Mouse (Mus musculus) limb, embryonic 12.5 days (tissue): ENCODE measurements around the gene Mbnl2. TPM values are rescaled to one million over a fixed set of nuclear protein-coding genes. Genes with fewer than 3 reads are reported as not detected.

Experiments
- ATAC-seq: fragments of 200-750 bp; cut with Nextera tagmentation; 2 replicates; pipeline ENCODE4 v1.8.0; 2017; ENCODE audit warnings: low read depth, moderate TSS enrichment; ENCODE audit not compliant: insufficient number of reproducible peaks, insufficient read depth, low FRiP score, low TSS enrichment
- H3K27ac ChIP-seq: fragments of 300-500 bp; sonication (generic); 2 replicates; pipeline ENCODE4 v1.5.1; 2016; ENCODE audit warnings: mild to moderate bottlenecking, moderate library complexity
- H3K27me3 ChIP-seq: fragments of 300-500 bp; sonication (generic); 2 replicates; pipeline ENCODE4 v1.6.1; 2016; ENCODE audit warnings: mild to moderate bottlenecking, moderate library complexity
- H3K36me3 ChIP-seq: fragments of 300-500 bp; sonication (generic); 2 replicates; pipeline ENCODE4 v1.6.1; 2016; ENCODE audit warnings: mild to moderate bottlenecking, moderate library complexity
- H3K4me1 ChIP-seq: fragments of 300-500 bp; sonication (generic); replicated peaks from 2 replicates; pipeline ENCODE4 v1.6.1; 2016
- H3K4me2 ChIP-seq: fragments of 300-500 bp; sonication (generic); 2 replicates; pipeline ENCODE4 v1.6.1; 2016; ENCODE audit warnings: mild to moderate bottlenecking, moderate library complexity
- H3K4me3 ChIP-seq: fragments of 300-500 bp; sonication (generic); replicated peaks from 2 replicates; pipeline ENCODE4 v1.5.1; 2016; ENCODE audit warnings: mild to moderate bottlenecking
- H3K9ac ChIP-seq: fragments of 300-500 bp; sonication (generic); replicated peaks from 2 replicates; pipeline ENCODE4 v1.6.1; 2016; ENCODE audit warnings: mild to moderate bottlenecking, moderate library complexity
- H3K9me3 ChIP-seq: fragments of 300-500 bp; sonication (generic); 2 replicates; pipeline ENCODE4 v1.6.1; 2016; ENCODE audit warnings: mild to moderate bottlenecking, moderate library complexity
- WGBS: fragments of 180-500 bp; shearing (Covaris S2); methylation state at CpG from one replicate; pipeline ENCODE4 v1.1.7; 2016; 5-methylcytosine and 5-hydroxymethylcytosine counted together
- polyA plus RNA-seq: library from polyadenylated mRNA; unstranded; fragments of >200 nt; fragmentation: Nextera tagmentation; extraction: Ambion mirVana; gene quantifications from 2 replicates; pipeline ENCODE4 v1.2.1, GENCODE M21; 2016

Gene Mbnl2
- polyA plus RNA-seq, 1 experiment from 2014 or later = 79.0 TPM

DNA sequence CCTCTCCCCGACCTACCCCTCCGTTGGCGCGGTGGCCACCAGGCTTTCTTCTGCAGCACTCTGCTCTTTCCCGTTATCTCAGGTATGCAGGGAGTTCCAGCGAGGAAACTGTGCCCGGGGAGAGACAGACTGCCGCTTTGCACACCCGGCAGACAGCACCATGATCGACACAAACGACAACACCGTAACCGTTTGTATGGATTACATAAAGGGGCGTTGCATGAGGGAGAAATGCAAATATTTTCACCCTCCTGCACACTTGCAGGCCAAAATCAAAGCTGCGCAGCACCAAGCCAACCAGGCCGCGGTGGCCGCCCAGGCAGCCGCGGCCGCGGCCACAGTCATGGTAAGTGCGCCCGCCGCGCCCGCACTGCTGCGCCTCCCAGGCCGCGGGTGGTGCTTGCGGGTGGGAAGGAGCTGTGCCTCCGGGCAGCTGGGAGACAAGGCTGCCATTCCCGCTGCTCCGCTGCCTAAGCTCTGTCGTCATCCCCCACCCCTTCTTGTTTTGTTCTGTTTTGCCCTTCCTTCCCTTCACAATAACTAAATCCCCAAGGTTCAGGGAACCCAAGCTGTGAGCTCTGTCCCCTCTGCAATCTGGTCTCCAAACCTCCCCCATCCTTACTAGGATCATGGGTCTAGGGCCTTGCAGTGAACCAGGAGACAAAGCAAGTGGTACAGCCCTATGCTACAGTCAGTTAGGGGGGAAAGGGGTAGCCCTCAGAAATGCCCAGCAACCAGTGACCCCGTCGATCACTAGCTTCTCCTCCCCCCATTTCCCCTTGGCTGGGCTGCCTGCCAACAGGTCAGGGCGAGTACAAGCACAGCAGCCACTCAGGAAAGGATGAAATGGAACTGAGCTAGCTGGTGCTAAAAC, 113.6 kb downstream of the Mbnl2 start:
- Histone ChIP-seq H3K9ac (peak overlapping the region; percentile 40; the same call in 1 of the 2 replicates), H3K4me3 (peak overlapping the region; percentile 23), H3K4me1 (peaks cover 11% of the 10 kb centered on the region), H3K9me3 (peaks cover 9% of the 10 kb centered on the region), H3K27me3 (no peaks in the 10 kb centered on the region), H3K4me2 (peak overlapping the region; percentile 46), H3K36me3 (peaks cover 40% of the 10 kb centered on the region), H3K27ac (peak overlapping the region; percentile 69)
- ATAC-seq = peak; percentile 57; the same call in 1 of the 2 replicates
- WGBS = 13% methylated on average over 38 of the region's 38 CpGs

DNA sequence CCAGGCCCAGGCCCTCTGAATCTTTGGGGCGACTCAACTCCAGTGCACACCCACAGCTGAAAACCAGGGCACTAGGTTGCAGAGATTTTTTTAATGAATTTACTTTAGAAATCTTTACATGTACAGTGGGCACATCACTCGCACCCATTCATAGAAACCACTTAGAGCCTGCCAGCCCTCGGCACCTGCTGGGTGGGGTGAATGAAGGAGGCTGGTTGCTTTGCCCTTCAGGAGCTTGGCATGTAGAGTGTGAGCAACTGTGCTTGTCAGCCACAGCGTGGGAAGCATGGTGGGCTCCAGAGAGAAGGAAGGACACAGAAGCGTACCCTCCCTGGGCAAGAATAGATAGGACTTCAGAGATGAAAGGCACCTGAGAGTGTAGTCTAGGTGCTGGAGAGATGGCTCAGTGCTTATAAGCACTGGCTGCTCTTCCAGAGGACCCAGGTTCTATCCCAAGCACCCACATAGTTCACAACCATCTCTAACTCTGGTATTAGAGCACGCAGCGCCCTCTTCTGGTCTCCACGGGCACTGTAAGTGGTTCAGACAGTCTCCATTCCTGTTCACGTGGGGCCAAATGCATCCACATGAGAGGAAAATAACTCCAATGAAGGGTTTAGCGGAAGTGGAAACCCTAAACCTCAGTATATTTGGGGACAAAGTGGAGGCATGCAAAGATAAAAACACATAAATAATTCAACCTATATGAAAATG, 114.9 kb downstream of the Mbnl2 start:
- Histone ChIP-seq H3K4me2 (no peak overlapping the region), H3K9me3 (peaks cover 9% of the 10 kb centered on the region), H3K4me1 (peaks cover 11% of the 10 kb centered on the region), H3K4me3 (no peak overlapping the region), H3K27ac (no peak overlapping the region), H3K36me3 (peaks cover 38% of the 10 kb centered on the region), H3K9ac (no peak overlapping the region), H3K27me3 (no peaks in the 10 kb centered on the region)
- 90% methylated on average over 10 of the region's 10 CpGs for WGBS
- no peak for ATAC-seq

- Histone ChIP-seq H3K4me2 (no peak overlapping the region), H3K27me3 (no peaks in the 10 kb centered on the region), H3K9me3 (peaks cover 9% of the 10 kb centered on the region), H3K9ac (no peak overlapping the region), H3K27ac (no peak overlapping the region), H3K36me3 (peaks cover 45% of the 10 kb centered on the region), H3K4me1 (peaks cover 11% of the 10 kb centered on the region), H3K4me3 (no peak overlapping the region)
- 91% methylated on average over 10 of the region's 10 CpGs for WGBS
- no peak for ATAC-seq
Measured at GRCm38 (mm10) chr14:120391701-120392100, 116.2 kb downstream of the Mbnl2 start.

GRCm38 (mm10) chr14:120392441-120392840, 117.0 kb downstream of the Mbnl2 start:
- H3K4me2 ChIP-seq = no peak overlapping the region
- H3K9me3 ChIP-seq = peaks cover 9% of the 10 kb centered on the region
- WGBS = 92% methylated on average over 9 of the region's 9 CpGs
- H3K4me1 ChIP-seq = peaks cover 11% of the 10 kb centered on the region
- no peak overlapping the region for H3K27ac ChIP-seq
- no peak for ATAC-seq
- H3K4me3 ChIP-seq = no peak overlapping the region
- H3K27me3 ChIP-seq = no peaks in the 10 kb centered on the region
- peaks cover 50% of the 10 kb centered on the region for H3K36me3 ChIP-seq
- H3K9ac ChIP-seq = no peak overlapping the region

GRCm38 (mm10) chr14:120393441-120393840, 118.0 kb downstream of the Mbnl2 start:
- H3K27ac ChIP-seq = no peak overlapping the region
- H3K27me3 ChIP-seq = no peaks in the 10 kb centered on the region
- peaks cover 11% of the 10 kb centered on the region for H3K4me1 ChIP-seq
- no peak overlapping the region for H3K4me2 ChIP-seq
- ATAC-seq = no peak
- no peak overlapping the region for H3K9ac ChIP-seq
- H3K9me3 ChIP-seq = peaks cover 9% of the 10 kb centered on the region
- H3K4me3 ChIP-seq = no peak overlapping the region
- H3K36me3 ChIP-seq = peaks cover 51% of the 10 kb centered on the region
- 81% methylated on average over 8 of the region's 8 CpGs for WGBS

DNA sequence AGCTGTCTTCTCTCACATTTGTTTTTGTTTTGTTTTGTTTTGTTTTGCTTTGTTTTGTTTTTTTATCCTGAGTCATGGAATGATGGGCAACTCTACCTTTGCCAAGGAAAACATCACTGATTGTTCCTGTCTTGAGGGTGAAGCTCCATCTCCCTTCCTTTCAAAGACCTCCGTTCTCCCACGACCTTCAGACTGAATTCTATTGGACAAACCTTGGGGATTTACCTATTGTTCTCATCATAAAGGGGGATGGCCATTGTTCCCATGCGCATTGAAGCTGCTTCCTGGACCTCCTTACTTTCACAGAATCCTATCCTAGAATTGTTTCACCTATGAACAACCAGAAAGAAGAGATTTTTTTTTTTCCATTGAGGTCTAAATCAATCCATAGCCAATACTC, 118.7 kb downstream of the Mbnl2 start:
- Histone ChIP-seq H3K9me3 (peaks cover 9% of the 10 kb centered on the region), H3K4me3 (no peak overlapping the region), H3K4me1 (peaks cover 4% of the 10 kb centered on the region), H3K4me2 (no peak overlapping the region), H3K27me3 (no peaks in the 10 kb centered on the region), H3K27ac (no peak overlapping the region), H3K36me3 (peaks cover 48% of the 10 kb centered on the region), H3K9ac (no peak overlapping the region)
- no peak for ATAC-seq
- 94% methylated on average over 3 of the region's 3 CpGs for WGBS

- Histone ChIP-seq H3K4me1 (peaks cover 6% of the 10 kb centered on the region), H3K4me2 (no peak overlapping the region), H3K9me3 (peaks cover 8% of the 10 kb centered on the region), H3K27ac (no peak overlapping the region), H3K27me3 (no peaks in the 10 kb centered on the region), H3K36me3 (peaks cover 48% of the 10 kb centered on the region), H3K9ac (no peak overlapping the region), H3K4me3 (no peak overlapping the region)
- ATAC-seq = no peak
- WGBS = 87% methylated on average over 3 of the region's 3 CpGs
Measured at GRCm38 (mm10) chr14:120394827-120395226, 119.4 kb downstream of the Mbnl2 start.

DNA sequence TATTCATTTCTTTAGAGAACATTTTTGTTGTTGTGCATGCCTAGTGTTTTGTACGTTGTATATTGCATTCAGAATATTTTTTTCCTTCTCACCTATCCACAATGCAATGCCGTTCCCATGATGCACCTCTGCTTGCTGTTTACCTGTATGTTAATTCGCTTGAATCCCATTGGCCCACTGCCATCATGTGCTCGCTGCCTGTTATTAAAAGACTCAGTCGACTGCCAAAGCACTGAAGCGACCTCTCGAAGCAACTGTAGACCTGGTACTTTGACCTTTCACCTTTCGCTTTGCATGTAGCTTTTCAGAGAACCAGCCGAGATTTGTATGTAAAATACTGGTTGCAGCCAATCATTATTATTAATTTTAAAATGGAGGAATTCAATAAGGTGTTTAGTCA, 120.0 kb downstream of the Mbnl2 start:
- peaks cover 10% of the 10 kb centered on the region for H3K4me1 ChIP-seq
- no peak overlapping the region for H3K4me3 ChIP-seq
- H3K9me3 ChIP-seq = peaks cover 1% of the 10 kb centered on the region; the same call in 1 of the 2 replicates
- H3K4me2 ChIP-seq = no peak overlapping the region
- H3K36me3 ChIP-seq = peaks cover 46% of the 10 kb centered on the region
- no peak for ATAC-seq
- no peak overlapping the region for H3K27ac ChIP-seq
- no peak overlapping the region for H3K9ac ChIP-seq
- 87% methylated on average over 9 of the region's 9 CpGs for WGBS
- no peaks in the 10 kb centered on the region for H3K27me3 ChIP-seq

DNA sequence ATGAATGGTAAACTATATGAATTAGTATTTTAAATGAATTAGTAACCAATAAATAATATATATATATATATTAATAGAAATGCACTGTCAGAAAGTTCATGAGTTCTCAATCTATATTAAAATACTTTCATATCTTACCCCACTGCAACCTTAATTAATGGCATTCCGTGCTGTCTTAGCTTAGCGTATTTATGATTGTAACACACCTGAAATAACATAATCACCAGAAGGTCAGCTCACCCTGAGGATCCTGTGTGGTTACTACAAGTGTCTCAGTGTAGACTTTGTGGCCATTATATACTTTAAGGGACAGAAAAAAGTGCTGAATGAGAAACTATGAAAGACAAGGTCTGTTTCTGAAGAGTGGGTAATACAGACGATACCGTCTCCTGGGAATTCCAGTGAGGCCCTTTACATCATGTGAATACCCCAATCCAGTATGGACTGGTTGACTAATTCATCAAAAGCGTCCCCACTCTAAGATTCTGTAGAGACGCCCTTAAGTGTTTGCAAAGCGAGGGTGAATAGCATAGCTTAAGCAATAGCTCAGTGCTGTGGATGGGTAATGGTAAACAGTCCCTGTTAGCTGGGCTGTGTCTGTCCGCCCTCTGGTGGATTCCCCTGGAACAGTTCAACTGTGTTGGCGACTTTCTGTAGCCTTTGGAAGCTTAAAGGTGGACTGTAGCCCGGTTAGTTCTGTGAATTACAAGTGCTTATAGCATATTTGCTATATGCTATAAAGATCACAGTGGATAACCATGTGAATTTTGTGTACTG, 122.6 kb downstream of the Mbnl2 start:
- Histone ChIP-seq H3K9me3 (no peaks in the 10 kb centered on the region), H3K4me3 (no peak overlapping the region), H3K27me3 (no peaks in the 10 kb centered on the region), H3K36me3 (peaks cover 52% of the 10 kb centered on the region), H3K27ac (no peak overlapping the region), H3K4me2 (no peak overlapping the region), H3K9ac (no peak overlapping the region), H3K4me1 (peaks cover 10% of the 10 kb centered on the region)
- ATAC-seq = peak; percentile 69
- WGBS = 53% methylated on average over 10 of the region's 10 CpGs

DNA sequence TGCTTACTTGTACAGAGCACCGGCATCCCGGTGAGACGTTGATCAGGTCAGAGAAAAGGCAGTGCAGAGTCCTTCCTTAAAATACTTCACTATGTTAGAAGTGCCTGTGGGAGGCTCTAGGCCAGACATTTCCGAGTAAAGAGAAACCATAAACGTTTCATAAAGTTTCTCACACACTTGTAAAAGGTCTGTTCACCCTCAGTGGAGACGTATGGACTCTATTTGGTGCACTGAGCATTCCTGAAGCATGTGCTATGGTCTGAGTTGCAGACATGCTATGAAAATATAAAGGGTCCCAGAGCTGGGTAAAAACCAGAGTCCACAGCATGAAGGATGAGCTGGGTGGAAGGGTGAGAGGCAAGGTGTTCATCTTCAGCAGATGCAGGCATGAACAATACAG, 124.1 kb downstream of the Mbnl2 start:
- 69% methylated on average over 6 of the region's 6 CpGs for WGBS
- Histone ChIP-seq H3K27ac (no peak overlapping the region), H3K9me3 (no peaks in the 10 kb centered on the region), H3K36me3 (peaks cover 58% of the 10 kb centered on the region), H3K9ac (no peak overlapping the region), H3K27me3 (no peaks in the 10 kb centered on the region), H3K4me2 (no peak overlapping the region), H3K4me1 (peaks cover 10% of the 10 kb centered on the region), H3K4me3 (no peak overlapping the region)
- no peak for ATAC-seq

GRCm38 (mm10) chr14:120401158-120401557, 125.7 kb downstream of the Mbnl2 start:
- no peak for ATAC-seq
- Histone ChIP-seq H3K4me2 (no peak overlapping the region), H3K9me3 (no peaks in the 10 kb centered on the region), H3K4me3 (no peak overlapping the region), H3K9ac (no peak overlapping the region), H3K27me3 (no peaks in the 10 kb centered on the region), H3K27ac (no peak overlapping the region), H3K36me3 (peaks cover 69% of the 10 kb centered on the region), H3K4me1 (peaks cover 11% of the 10 kb centered on the region)
- 90% methylated on average over 15 of the region's 15 CpGs for WGBS
